In genomic region chr10:63025016-63025415, GRCm38 (mm10) we compare ENCODE assay signal across 8 mouse cellular contexts. TPM values are rescaled to one million over a fixed set of nuclear protein-coding genes. Genes with fewer than 3 reads are reported as not detected.
DNase-seq lines count a peak whose midpoint lies in the region; ATAC-seq and TF ChIP-seq lines count a peak whose summit lies in the region.

No protein-coding gene starts in this region.

- ATAC-seq in megakaryocyte-erythroid progenitor cell, adult 5-6 weeks (replicated peaks; ENCODE audit: low FRiP score, low TSS enrichment, poor library complexity, severe bottlenecking), result no peak

- no peak for TF ChIP-seq EP300 in ES-Bruce4 (IDR thresholded peaks at IDR 0.05; ENCODE audit: insufficient read depth, low read depth, low read length)

- TF ChIP-seq POLR2A in ES-Bruce4 (IDR thresholded peaks at IDR 0.05; ENCODE audit: insufficient read depth, low read length), result no peak

- peak overlapping the region; percentile 81 for H3K9ac ChIP-seq in ES-Bruce4 (ENCODE audit: low read depth, poor library complexity, severe bottlenecking)

- intact Hi-C loops in heart, postnatal 14 days (cut with DNase I), result loop anchor here (2.0 kb wide), 1 partner anchor 42 kb away; no protein-coding TSS in a partner anchor

- H3K4me1 ChIP-seq in heart, embryonic 10.5 days, result peaks cover 14% of the 10 kb centered on the region
- peaks cover 2% of the 10 kb centered on the region for H3K4me1 ChIP-seq in ES-Bruce4 (ENCODE audit: control insufficient read depth, insufficient read depth, low read length)
- peaks cover 67% of the 10 kb centered on the region for H3K4me1 ChIP-seq in hindbrain, embryonic 10.5 days (replicated peaks)

- no peak for DNase-seq in heart, embryonic 10.5 days (ENCODE audit: low spot score)
- DNase-seq in heart, postnatal 14 days, result no peak
- peak; percentile 13 for DNase-seq in hindbrain, embryonic 10.5 days (ENCODE audit: low spot score)
- peak; percentile 46 for DNase-seq in lung, postnatal 36 days
- no peak for DNase-seq in layer of hippocampus, adult 9-10 months (ENCODE audit: low spot score)
- no peak for DNase-seq in right cerebral cortex, postnatal 36 days (ENCODE audit: low spot score in 2 of 2)

- H3K9me3 ChIP-seq in heart, embryonic 10.5 days, result no peaks in the 10 kb centered on the region
- no peaks in the 10 kb centered on the region for H3K9me3 ChIP-seq in ES-Bruce4 (replicated peaks; ENCODE audit: control insufficient read depth, insufficient read depth, low read length, poor library complexity, severe bottlenecking)
- H3K9me3 ChIP-seq in hindbrain, embryonic 10.5 days, result no peaks in the 10 kb centered on the region

- H3K27me3 ChIP-seq in heart, embryonic 10.5 days (ENCODE audit: insufficient read depth, poor library complexity, severe bottlenecking), result no peaks in the 10 kb centered on the region
- no peaks in the 10 kb centered on the region for H3K27me3 ChIP-seq in ES-Bruce4 (ENCODE audit: control insufficient read depth, insufficient read depth, low read length, poor library complexity, severe bottlenecking)
- no peaks in the 10 kb centered on the region for H3K27me3 ChIP-seq in hindbrain, embryonic 10.5 days (ENCODE audit: insufficient read depth, poor library complexity, severe bottlenecking)

- no peaks in the 10 kb centered on the region for H3K36me3 ChIP-seq in heart, embryonic 10.5 days
- H3K36me3 ChIP-seq in ES-Bruce4 (ENCODE audit: control insufficient read depth, insufficient read depth, low read length, poor library complexity, severe bottlenecking), result no peaks in the 10 kb centered on the region
- H3K36me3 ChIP-seq in hindbrain, embryonic 10.5 days, result no peaks in the 10 kb centered on the region

- 56% methylated on average over 2 of the region's 2 CpGs for WGBS in heart, embryonic 10.5 days
- 37% methylated on average over 2 of the region's 2 CpGs for WGBS in hindbrain, embryonic 10.5 days

- no peak for TF ChIP-seq CTCF in ES-Bruce4 (IDR thresholded peaks at IDR 0.05; ENCODE audit: low read depth, low read length)

- peak overlapping the region; percentile 89 for H3K4me3 ChIP-seq in heart, embryonic 10.5 days
- H3K4me3 ChIP-seq in ES-Bruce4 (ENCODE audit: low read depth, low read length), result no peak overlapping the region; the same call in 1 of the 2 replicates
- H3K4me3 ChIP-seq in hindbrain, embryonic 10.5 days, result peak overlapping the region; percentile 95

- H3K27ac ChIP-seq in heart, embryonic 10.5 days, result peak overlapping the region; percentile 100
- no peak overlapping the region; the same call in 1 of the 2 replicates for H3K27ac ChIP-seq in ES-Bruce4 (ENCODE audit: insufficient read depth, low read length)
- peak overlapping the region; percentile 100 for H3K27ac ChIP-seq in hindbrain, embryonic 10.5 days

RNA-seq across cellular contexts. Expression of gene Pbld2, which starts 0.9 kb away (rescaled TPM):
- 0.27 and 0.77 TPM in 2 replicates for polyA plus RNA-seq in heart, embryonic 10.5 days (2016; fragmentation: Nextera tagmentation; extraction: Ambion mirVana)
- total RNA-seq in heart, postnatal 14 days (2021), result 1 to 10 TPM; 4.3 to 4.9 TPM
- 0.79 and 1.3 TPM in 2 replicates for polyA plus RNA-seq in ES-Bruce4 (2011; ENCODE audit: insufficient read depth, insufficient read length, low read depth, missing spikeins)
- polyA plus RNA-seq in hindbrain, embryonic 10.5 days (2016; fragmentation: Nextera tagmentation; extraction: Ambion mirVana), result 0.52 and 0.88 TPM in 2 replicates
- 0.42 and 0.92 TPM in 2 replicates for total RNA-seq in megakaryocyte-erythroid progenitor cell, adult 5-6 weeks (2014; fragmentation: Nextera tagmentation)
- total RNA-seq in megakaryocyte-erythroid progenitor cell, adult 5-6 weeks (2017), result 0.08 and 0.52 TPM in 2 replicates

RNA-seq across cellular contexts. Expression of gene Hnrnph3, which starts 1.0 kb away (rescaled TPM):
- polyA plus RNA-seq in heart, embryonic 10.5 days (2016; fragmentation: Nextera tagmentation; extraction: Ambion mirVana), result 83.7 and 115 TPM in 2 replicates
- 10 to 100 TPM; 26.9 to 28.7 TPM for total RNA-seq in heart, postnatal 14 days (2021)
- 121 and 135 TPM in 2 replicates for polyA plus RNA-seq in ES-Bruce4 (2011; ENCODE audit: insufficient read depth, insufficient read length, low read depth, missing spikeins)
- 193 and 201 TPM in 2 replicates for polyA plus RNA-seq in hindbrain, embryonic 10.5 days (2016; fragmentation: Nextera tagmentation; extraction: Ambion mirVana)
- 85.2 and 100 TPM in 2 replicates for total RNA-seq in megakaryocyte-erythroid progenitor cell, adult 5-6 weeks (2014; fragmentation: Nextera tagmentation)
- total RNA-seq in megakaryocyte-erythroid progenitor cell, adult 5-6 weeks (2017), result 49.2 and 56.4 TPM in 2 replicates

RNA-seq across cellular contexts. Expression of gene Pbld1, which starts 34.9 kb away (rescaled TPM):
- 0.42 and 1.7 TPM in 2 replicates for polyA plus RNA-seq in heart, embryonic 10.5 days (2016; fragmentation: Nextera tagmentation; extraction: Ambion mirVana)
- 1 to 10 TPM in 1 of 2 experiments, under 1 TPM in 1; 0.41 to 1.5 TPM for total RNA-seq in heart, postnatal 14 days (2021)
- polyA plus RNA-seq in ES-Bruce4 (2011; ENCODE audit: insufficient read depth, insufficient read length, low read depth, missing spikeins), result not detected in 2 replicates
- 1.6 and 2.0 TPM in 2 replicates for polyA plus RNA-seq in hindbrain, embryonic 10.5 days (2016; fragmentation: Nextera tagmentation; extraction: Ambion mirVana)
- total RNA-seq in megakaryocyte-erythroid progenitor cell, adult 5-6 weeks (2014; fragmentation: Nextera tagmentation), result 0.28 TPM in 1 of 2 replicates, not detected in the other
- total RNA-seq in megakaryocyte-erythroid progenitor cell, adult 5-6 weeks (2017), result 0.61 TPM in 1 of 2 replicates, not detected in the other

RNA-seq across cellular contexts. Expression of gene Rufy2, which starts 45.0 kb away (rescaled TPM):
- polyA plus RNA-seq in heart, embryonic 10.5 days (2016; fragmentation: Nextera tagmentation; extraction: Ambion mirVana), result 14.6 and 17.7 TPM in 2 replicates
- 10 to 100 TPM; 12.1 to 13.1 TPM for total RNA-seq in heart, postnatal 14 days (2021)
- 30.7 and 32.0 TPM in 2 replicates for polyA plus RNA-seq in ES-Bruce4 (2011; ENCODE audit: insufficient read depth, insufficient read length, low read depth, missing spikeins)
- polyA plus RNA-seq in hindbrain, embryonic 10.5 days (2016; fragmentation: Nextera tagmentation; extraction: Ambion mirVana), result 20.6 and 23.4 TPM in 2 replicates
- total RNA-seq in megakaryocyte-erythroid progenitor cell, adult 5-6 weeks (2014; fragmentation: Nextera tagmentation), result 4.3 and 15.9 TPM in 2 replicates
- total RNA-seq in megakaryocyte-erythroid progenitor cell, adult 5-6 weeks (2017), result 1.8 and 3.1 TPM in 2 replicates

Comparison
In these comparisons a context has a peak if more than half of its experiments do, and no peak if none do; other contexts are left out.
1. DNase-seq: peak in hindbrain, embryonic 10.5 days (single experiment) and lung, postnatal 36 days (single experiment); none in heart, embryonic 10.5 days (single experiment), heart, postnatal 14 days (0 of 2), layer of hippocampus, adult 9-10 months (single experiment) and right cerebral cortex, postnatal 36 days (0 of 2).